Mouse (Mus musculus) yolk sac, embryonic 10.5 days (tissue): ENCODE data around the gene Ino80b.

Source experiments
- DNase-seq: peaks from one replicate; pipeline ENCODE4 v3.0.0-alpha.2; 2017; ENCODE audit warnings: low spot score

Ino80b gene

DNA sequence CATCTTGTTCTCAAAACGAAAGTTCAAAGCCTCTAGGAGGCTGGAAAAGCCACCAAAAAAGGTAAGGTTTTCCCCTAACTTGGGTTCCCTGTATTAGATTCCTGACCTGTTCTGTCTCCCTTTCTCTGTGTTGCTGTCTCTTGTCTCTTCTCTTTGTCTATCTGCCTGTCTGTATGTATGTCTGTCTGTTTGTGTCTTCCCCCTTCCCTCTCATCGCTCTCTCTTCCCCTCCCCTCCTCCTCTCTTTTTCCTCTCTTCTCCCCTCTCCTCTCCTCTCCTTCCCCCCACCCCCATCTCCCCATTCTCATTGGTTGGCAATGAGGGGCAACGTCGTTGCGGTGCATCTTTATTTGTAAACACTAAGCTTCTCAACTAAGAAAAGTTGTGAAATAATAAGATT lies at the start of gene Ino80b:
TSS of gene Ino80b (minus strand) at position 101 of the 400 bp plus-strand sequence.
- no peak for DNase-seq

DNA sequence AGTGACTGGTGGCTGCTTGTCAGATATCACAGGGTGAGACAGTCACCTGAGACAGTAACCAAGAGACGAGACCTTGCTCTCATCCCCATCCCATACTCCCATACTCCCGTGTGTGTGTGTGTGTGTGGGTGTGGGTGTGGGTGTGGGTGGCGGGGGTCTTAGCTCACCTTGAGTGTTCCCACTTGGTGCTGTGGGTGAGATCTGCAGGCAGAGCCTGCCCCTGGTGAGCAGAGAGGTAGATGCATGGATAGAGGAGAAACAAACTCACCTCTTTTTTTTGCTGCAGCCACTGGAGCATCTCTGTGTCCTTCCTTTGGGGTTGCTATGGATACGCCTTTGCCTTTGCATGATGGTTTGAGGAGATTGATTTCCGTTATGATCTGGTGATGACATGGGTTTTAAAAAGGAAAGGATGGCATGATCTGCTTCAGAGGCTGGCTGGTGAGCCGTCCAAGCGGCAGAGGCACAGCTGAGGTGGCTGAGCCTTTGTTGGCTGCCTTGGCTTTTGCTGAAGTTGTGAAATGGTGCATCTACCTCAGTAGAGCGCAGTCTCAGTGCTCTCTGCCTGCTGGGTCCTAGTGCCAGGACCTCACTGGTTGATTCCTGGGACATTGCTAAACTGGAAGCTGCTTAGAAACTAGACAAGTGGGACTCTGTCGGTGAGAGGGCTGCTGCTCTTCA lies 47.1 kb upstream of the Ino80b start:
- DNase-seq, result no peak

DNA sequence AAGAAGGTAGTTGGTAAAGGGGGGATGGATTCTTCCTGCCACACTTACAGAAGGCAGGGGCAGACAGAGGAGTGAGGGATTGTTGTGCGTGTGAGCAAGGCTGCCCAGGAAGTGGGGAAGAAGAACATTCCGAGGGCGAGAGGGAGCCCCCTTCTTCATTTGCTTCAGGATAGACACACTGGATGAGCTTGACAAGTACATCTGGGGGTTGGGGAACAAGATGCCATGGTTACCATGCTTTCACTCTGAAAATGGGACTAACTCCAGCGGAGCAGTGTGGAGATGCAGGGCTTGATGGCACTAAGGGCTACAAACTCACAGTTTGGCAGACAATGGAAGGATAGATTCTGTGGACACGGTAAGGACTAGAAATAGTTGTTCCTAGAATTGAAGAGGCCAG lies 45.8 kb upstream of the Ino80b start:
- DNase-seq, result no peak

DNA sequence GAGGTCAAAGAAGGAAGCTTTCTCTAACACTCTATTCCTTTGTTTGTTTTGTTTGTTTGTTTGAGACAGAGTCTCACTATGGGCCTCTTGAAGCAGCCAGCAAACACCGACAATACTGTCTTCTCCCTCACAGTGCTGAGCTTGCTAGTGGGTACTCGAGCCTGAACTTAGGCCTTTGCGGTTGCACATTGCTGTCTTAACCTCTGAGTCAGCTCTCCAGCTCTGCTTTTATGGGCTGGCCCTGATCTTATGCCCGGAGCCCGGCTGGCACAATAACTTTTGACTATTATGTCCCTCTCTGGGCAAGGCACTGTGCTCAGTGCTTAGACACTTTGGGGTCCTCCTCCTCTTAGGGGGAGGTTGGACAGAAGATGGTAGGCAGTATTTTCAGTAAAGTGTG lies 44.6 kb upstream of the Ino80b start:
- no peak for DNase-seq

DNA sequence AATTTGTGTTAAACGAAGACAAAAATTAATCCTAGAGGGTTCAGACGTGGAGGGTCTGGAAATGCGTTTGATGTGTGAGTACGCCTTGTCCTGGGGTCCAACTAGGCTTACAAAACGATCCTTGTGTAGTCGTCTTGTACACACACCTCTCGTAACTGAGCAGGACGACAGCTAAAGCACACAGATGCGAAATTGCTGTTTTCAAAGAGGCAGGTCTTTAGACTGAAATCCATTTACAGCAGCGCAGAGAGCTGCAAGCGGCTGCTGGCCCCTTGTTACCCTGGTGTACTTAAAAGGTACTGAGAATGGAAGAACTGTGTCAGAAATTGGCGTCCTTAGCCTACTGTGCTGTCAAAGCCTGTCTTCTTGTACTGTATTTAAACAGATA lies 41.0 kb upstream of the Ino80b start:
- DNase-seq, result no peak

DNA sequence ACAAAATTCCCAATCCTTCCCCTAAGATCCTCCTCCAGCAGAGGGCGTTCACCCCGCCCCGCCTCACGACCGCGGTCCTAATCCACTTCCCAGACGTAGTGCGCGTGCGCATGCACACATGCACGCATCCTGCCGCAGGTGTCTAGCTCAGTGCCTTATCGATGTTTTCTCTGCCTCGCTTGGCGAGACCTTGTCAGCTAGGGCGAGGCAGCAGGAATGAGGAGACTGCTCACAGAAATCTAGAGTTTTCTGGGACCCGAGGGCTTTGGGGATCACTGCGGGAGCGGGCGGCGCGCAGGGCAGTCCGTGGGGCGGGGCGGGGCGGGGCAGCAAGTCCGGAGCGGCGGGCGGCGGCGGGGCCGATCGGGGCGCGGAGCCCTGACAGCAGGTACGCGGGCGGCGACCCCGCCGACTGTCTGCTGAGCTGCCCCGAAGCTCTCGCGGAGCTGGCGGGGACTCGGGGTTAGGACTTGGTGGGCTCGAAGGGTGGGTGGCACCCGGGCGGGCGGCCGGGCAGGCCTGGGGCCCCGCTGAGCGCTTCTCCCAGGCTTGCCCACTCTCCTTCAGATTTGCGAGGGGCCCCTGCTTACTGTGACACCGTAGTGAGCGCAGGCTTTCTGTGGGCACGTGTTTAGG lies 40.5 kb upstream of the Ino80b start, which contains the start of gene Dctn1:
TSS of gene Dctn1 (plus strand) at position 314 of the 636 bp plus-strand sequence.
- peak; percentile 91 for DNase-seq

DNA sequence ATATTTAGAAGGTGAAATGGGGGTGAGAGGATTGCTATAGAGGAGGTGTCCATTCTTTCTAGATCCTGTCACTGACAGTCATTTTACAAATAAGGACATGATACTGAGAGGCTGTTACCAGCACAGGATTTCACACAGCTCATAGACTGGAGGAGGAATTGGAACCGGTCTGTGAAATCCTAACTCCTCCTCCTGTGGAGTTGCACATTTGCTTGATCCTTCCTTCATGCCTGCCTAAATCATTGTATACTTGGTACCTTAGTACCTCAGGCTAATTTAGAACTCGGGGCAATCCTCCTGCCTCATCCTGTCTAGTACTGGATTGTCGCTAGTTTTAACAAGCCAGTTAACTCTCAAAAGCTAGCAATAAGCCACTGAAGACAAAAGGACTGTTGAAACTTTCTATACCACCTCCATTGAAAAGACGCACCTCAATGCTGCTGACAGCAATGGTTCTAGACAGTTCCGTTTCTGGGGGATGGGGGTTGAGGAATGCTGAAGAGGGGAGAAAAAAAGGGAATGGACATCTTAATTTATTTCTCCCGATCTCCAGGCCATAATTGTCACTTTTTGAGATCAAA lies 39.9 kb upstream of the Ino80b start:
- DNase-seq, result no peak

DNA sequence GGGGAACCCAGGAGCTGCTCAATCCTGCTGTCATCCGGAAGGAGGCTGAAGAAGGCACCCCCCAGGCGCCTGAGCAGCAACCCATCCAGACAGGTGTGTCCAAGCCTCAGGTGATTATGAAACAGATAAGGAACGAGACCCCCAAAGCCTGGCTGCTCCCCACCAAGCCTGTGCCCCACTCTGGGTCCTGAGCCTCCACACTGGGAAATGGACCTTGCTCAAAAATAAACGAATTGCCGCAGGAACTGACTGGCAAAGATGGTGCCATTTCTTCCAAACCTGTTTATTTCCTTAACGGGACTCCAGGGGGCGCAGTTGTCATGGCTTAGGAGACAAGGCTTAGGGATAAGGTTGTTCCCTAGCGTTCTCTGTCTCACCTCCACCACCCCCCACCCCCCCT lies 37.5 kb upstream of the Ino80b start:
- peak; percentile 61 for DNase-seq

DNA sequence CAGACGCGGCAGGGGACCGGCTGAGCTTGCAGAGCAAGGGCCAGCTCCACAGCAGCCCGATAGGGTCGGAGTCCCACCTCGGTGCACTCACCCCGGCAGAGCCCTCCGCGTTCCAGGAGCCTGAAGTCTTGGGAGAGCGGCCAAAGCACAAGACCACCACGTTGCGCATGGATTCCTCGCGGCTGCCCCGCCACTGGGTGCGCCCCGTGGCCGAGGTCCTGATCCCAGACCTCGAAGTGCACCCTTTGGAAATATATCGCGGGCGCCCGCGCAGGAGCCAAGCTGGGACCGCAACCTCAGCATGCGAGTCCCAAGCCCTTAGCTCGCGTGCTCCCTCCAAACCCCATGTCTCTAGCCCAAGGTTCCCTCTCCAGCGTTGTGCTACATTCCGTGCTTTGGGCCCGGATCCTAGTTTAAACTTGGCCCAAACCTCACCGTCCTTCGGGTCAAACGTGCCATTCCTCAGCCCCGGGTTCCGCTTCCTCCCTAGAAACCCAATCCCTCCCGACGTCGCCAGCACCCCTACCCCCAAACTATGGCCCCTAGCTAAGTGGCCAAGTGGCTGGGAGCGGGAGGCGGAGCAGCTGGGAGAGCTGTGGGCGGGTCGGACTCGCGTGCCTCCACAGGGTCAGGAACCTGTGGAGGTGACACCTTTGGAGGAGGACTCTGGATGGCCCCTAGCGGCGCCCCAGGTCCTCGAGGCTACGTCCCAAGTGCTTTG lies 36.9 kb upstream of the Ino80b start:
- no peak for DNase-seq

DNA sequence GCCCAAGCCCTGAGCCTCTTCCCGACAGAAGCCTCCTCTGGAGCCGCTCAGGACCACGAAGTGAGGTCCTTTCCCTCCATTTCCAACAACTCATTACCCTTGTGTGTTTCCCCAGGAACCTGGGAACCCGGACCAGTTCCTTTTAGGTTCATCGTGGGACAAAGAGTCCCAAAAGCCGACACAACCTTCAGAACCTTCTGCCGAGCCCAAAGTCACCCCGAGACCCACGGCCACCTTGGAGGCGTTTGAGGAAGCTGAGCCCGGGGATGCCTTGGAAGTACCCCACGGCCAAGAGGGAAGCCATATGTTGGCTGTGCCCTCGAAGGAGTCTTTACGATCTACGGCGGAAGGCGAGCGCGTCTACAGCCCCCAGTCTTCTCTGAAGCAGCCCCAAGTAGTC lies 36.2 kb upstream of the Ino80b start:
- DNase-seq, result no peak

DNA sequence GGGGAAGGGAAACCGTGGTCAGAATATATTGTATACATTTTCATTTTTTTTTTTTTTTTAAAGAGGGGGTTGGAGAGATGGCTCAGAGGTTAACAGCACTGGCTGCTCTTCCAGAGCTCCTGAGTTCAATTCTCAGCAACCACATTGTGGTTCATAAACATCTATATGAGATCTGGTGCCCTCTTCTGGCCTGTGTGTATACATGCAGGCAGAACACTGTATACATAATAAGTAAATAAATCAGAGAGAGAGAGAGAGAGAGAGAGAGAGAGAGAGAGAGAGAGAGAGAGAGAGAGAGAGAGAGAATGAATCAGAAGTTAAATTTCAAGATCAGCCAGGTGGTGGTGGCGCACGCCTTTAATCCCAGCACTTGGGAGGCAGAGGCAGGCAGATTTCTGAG lies 34.2 kb upstream of the Ino80b start:
- peak; percentile 39 for DNase-seq

DNA sequence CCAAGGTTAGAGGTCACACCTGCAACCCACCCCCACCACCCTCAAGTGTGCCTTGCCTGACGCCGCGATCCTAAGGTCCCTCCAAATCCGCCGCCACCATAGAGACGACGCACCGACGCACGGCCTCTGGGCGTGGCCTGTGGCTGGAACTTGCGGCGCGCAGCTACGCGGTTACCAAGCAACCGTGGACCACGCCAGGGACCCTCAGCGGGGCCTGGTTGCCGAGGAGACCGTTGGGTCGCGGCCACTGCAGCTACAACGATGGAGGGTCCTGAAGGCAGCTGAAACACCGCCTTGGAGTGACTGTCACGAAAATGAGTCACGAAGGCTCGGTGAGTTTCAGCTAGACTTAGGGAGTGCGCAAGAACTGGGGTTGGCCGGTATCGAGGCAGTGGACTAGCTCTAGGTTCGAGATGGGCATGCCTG lies 31.0 kb upstream of the Ino80b start, which contains the start of the genes Wdr54 and 1700003E16Rik:
TSS of gene Wdr54 (minus strand) at position 139 of the 426 bp plus-strand sequence.
TSS of gene 1700003E16Rik (plus strand) at position 146 of the 426 bp plus-strand sequence.
- DNase-seq, result peak; percentile 74

DNA sequence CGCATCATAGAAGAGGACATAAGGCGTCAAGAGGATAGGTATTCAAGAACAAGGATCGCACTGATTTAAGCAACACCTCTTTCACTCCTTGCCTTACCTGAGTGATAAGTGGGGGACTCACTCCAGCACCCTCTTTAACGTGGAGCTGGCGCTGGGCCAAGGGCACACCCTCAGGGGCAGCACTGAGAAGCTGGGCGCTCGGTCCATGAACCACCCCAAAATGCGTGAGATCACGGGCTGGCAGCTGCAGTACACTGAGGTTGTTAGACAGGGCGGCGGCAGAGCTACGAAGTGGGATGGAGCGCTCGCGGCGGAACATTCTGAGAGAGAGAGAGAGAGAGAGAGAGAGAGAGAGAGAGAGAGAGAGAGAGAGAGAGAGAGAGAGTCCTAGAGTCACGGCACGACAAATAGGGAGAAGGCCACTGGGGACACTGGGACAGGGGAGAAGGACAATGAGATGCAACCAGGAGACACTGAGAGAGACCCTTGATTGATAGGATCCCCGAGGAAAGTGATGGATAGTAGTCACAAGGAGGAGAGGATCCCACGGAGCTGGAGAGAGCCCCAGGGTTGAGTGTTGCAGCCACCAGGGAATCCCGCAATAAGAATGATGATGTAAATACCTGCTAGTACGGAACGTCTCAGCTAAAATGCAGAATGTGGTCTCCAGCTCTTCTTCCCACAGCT lies 30.5 kb upstream of the Ino80b start:
- DNase-seq, result no peak

DNA sequence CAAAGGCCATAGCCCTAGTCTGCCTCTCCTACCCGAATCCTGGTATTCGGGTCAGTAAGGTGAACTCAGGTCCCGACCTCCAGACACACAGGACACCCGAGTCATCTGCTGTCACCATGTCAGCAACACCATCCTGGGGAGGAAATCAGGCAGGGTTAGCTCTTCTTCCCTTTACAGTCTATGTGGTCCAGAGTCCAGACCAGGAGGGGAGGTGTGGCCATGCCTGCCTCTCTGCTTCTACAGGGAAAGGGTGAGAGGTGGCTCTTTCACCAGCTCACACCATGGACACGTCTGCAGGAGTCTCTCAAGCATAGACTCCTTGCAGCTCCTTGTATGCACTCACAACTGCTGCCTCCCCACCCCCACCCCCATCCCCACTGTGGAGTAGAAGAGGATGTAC lies 28.3 kb upstream of the Ino80b start:
- DNase-seq, result no peak

DNA sequence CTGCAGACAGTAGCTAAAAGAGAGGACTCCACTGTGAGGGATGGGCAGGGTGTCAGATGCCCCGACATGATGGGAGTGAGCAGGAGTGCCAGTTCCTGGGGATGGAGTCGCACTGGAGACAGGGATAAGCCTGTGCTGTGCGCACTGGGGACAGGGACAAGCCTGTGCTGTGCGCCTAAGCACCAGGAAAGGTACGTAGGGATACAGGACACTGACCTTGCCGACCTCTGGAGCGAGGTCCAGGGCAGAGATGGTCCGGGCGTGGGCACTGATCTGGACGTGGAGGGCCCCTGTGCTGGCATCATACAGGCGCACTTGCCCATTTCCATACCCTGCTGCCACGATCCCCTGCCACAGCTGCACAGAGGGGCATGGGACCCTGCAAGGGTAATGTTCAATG lies 27.8 kb upstream of the Ino80b start:
- DNase-seq, result no peak

DNA sequence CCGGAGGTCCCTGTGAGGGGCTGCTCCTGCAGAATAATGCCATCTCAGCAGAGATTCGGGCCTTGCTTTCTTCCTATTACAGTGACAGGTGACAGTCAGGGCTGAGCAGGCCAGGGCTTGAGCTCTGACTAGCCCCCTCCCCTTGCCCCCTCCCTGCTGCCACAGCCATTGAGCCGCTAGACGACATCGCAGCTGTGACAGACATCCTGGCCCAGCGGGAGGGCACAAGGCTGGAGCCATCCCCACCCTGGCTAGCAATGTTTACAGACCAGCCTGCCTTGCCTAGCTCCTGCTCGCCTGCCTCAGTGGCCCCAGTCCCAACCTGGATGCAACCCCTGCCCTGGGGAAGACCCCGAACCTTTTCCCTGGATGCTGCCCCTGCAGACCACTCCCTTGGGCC lies 26.5 kb upstream of the Ino80b start:
- no peak for DNase-seq

DNA sequence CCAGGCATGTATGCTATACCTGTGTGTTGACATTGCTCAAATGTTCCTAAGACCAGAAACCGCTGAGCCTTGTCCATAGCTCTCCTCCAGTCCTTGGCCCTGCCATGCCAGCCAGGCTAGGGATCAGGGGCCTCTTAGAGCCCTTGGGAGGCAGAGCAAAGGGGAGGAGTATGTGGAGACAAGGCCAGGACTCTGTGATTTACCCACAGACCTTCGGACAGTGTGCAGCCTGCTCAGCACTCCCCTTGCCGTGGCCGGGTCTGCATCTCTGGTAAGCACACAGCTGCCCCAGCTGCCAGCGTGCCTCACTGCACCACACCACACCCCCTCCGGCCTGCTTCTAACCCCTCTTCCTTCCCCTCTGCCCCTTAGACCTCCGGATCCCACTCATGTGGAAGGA lies 22.0 kb upstream of the Ino80b start:
- no peak for DNase-seq

DNA sequence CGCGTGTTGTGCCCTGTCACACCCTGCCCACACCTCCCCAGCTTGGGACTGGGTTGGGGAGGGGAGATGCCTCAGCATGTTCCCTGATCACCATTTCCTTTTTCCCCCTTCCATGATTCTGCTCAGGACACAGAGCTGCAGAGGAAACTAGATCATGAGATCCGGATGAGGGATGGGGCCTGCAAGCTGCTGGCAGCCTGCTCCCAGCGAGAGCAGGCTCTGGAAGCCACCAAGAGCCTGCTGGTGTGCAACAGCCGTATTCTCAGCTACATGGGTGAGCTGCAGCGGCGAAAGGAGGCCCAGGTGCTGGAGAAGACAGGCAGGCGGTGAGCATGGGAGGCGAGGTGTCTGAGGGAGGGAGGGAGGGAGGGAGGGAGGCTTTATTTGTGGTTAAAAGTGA lies 20.6 kb upstream of the Ino80b start:
- DNase-seq, result no peak

DNA sequence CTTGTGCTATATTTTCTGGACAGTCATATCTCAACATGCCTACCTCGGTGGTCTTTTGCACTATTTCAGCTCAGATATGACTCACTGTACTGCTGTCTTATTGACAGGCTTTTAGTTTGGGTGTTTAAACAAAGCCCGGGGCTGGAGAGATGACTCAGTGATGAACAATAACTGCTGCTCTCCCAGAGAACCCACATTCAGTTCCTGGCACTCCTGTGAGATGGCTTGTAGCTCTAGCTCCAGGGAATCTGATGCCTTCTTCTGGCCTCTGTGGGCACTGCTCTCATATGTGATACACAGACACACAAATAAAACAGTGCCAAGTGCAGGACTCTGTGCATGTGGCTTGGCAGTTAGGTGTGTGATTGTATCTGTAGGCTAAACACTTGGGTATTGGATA lies 20.0 kb upstream of the Ino80b start:
- no peak for DNase-seq

DNA sequence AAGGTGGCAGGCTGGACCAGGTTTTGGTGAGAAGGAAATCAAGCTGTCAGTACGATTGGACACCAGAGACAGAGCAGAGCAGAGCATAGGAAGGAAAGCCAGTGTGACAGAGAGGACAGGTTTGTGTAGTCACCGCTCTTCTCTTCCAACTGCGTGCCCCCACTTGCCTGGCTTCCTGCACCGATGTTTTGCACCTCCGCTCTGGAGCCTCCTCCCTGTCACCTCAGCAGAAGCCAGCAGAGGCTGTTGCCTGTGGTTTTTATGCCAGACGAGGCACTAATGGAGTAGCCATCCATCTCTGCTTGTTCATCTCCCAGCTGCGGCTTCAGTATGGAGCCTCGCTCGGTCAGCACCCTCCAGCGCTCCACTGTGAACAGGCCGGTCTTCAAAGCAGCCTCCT lies 17.7 kb upstream of the Ino80b start:
- no peak for DNase-seq

DNA sequence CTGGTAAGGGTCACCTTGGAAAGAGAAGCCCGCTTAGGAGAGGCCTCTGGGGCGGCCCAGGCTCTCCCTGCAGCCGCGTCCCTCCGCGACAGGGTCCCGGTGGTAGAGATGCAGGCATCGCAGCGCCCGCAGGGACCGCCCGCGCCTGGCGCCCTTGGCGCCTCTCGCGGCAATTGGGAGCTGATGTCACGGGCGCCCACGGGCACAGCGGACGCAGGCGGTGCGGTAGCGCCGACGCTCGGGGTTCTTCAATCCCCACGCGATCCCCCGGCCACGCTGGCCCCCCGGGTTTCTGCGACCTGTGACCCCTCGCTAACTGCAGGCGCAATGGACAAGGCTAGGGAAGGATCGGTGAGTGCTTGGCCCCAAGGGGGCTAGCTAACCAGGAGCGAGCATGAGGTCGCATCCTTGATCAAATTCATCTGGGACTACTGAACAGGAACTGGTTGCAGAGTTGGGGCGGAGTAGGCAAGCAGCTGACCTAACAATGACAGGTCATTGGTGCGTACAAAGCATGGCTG lies 17.0 kb upstream of the Ino80b start:
- no peak for DNase-seq

DNA sequence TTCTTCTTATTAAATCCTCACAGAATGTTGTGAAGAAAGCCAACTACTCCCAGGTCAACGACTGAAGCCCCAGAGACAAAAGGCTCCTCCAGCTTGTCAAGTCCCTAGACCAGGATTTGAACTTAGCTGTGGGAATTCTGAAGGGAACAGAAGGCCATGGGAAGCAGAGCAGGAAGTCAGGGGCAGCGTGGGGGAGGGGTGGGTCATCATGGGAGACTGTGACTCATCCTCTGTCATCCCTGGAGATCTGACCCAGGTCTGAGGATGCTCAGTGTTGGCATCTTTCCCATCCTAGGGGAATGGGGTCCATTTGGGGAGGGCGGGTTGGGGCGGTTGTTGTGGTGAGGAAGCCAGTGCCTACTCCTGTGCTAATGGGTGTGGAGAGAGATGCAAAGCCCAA lies 16.4 kb upstream of the Ino80b start:
- DNase-seq, result no peak
